Mouse (Mus musculus) kidney, embryonic 15.5 days (tissue): ENCODE data around the gene Triap1. TPM values are rescaled to one million over a fixed set of nuclear protein-coding genes. Genes with fewer than 3 reads are reported as not detected.
A peak's percentile ranks its signal among the peaks of the same experiment; 100 is the strongest.

Experiments used
- ATAC-seq: fragments of 200-750 bp; cut with Nextera tagmentation; replicated peaks from 2 replicates; pipeline ENCODE4 v1.8.0; 2017; ENCODE audit warnings: moderate TSS enrichment; ENCODE audit not compliant: low FRiP score
- H3K27ac ChIP-seq: fragments of 300-500 bp; sonication (generic); 2 replicates; pipeline ENCODE4 v1.5.1; 2015; ENCODE audit warnings: mild to moderate bottlenecking, inconsistent platforms
- H3K27me3 ChIP-seq: fragments of 300-500 bp; sonication (generic); 2 replicates; pipeline ENCODE4 v1.6.1; 2015; ENCODE audit warnings: inconsistent platforms
- H3K36me3 ChIP-seq: fragments of 300-500 bp; sonication (generic); 2 replicates; pipeline ENCODE4 v1.6.1; 2015; ENCODE audit warnings: inconsistent platforms
- H3K4me1 ChIP-seq: fragments of 300-500 bp; sonication (generic); 2 replicates; pipeline ENCODE4 v1.6.1; 2015; ENCODE audit warnings: inconsistent platforms
- H3K4me2 ChIP-seq: fragments of 300-500 bp; sonication (generic); 2 replicates; pipeline ENCODE4 v1.6.1; 2015; ENCODE audit warnings: moderate library complexity, mild to moderate bottlenecking, inconsistent platforms
- H3K4me3 ChIP-seq: fragments of 300-500 bp; sonication (generic); replicated peaks from 2 replicates; pipeline ENCODE4 v1.5.1; 2015; ENCODE audit warnings: mild to moderate bottlenecking, inconsistent platforms
- H3K9ac ChIP-seq: fragments of 300-500 bp; sonication (generic); 2 replicates; pipeline ENCODE4 v1.6.1; 2015; ENCODE audit warnings: mild to moderate bottlenecking, inconsistent platforms
- H3K9me3 ChIP-seq: fragments of 300-500 bp; sonication (generic); replicated peaks from 2 replicates; pipeline ENCODE4 v1.6.1; 2016; ENCODE audit warnings: inconsistent platforms
- WGBS: fragments of 180-500 bp; shearing (Covaris S2); methylation state at CpG from one replicate; pipeline ENCODE4 v1.1.7; 2015; ENCODE audit warnings: mixed read lengths; 5-methylcytosine and 5-hydroxymethylcytosine counted together
- polyA plus RNA-seq: library from polyadenylated mRNA; unstranded; fragments of >200 nt; fragmentation: Nextera tagmentation; extraction: Ambion mirVana; gene quantifications from 2 replicates; pipeline ENCODE4 v1.2.1, GENCODE M21; 2015

Gene Triap1
- polyA plus RNA-seq, 1 experiment from 2014 or later, result 56.2 TPM

GRCm38 (mm10) chr5:115316968-115317644 is 23.9 kb upstream of the Triap1 start:
- ATAC-seq, result no peak
- H3K9me3 ChIP-seq, result no peaks in the 10 kb centered on the region
- 0 out of 2 replicates have a peak overlapping the region, but pooled peaks have one; percentile 3 for H3K9ac ChIP-seq
- peak overlapping the region; percentile 78 for H3K27ac ChIP-seq
- H3K36me3 ChIP-seq, result no peaks in the 10 kb centered on the region
- peak overlapping the region; percentile 37 for H3K4me2 ChIP-seq
- no peak overlapping the region for H3K4me3 ChIP-seq
- H3K4me1 ChIP-seq, result peaks cover 47% of the 10 kb centered on the region
- WGBS, result 11% methylated on average over 14 of the region's 14 CpGs
- H3K27me3 ChIP-seq, result no peaks in the 10 kb centered on the region

- Histone ChIP-seq H3K36me3 (no peaks in the 10 kb centered on the region), H3K9ac (no peak overlapping the region; the same call in 1 of the 2 replicates), H3K27ac (peak overlapping the region; percentile 78), H3K27me3 (no peaks in the 10 kb centered on the region), H3K9me3 (no peaks in the 10 kb centered on the region), H3K4me1 (peaks cover 43% of the 10 kb centered on the region), H3K4me3 (0 out of 2 replicates have a peak overlapping the region, but pooled peaks have one; percentile 6), H3K4me2 (peak overlapping the region; percentile 37)
- WGBS, result 7% methylated on average over 10 of the region's 10 CpGs
- ATAC-seq, result no peak; the same call in 1 of the 2 replicates
Measured at GRCm38 (mm10) chr5:115317645-115318328, 23.2 kb upstream of the Triap1 start.

GRCm38 (mm10) chr5:115319004-115319940 is 21.8 kb upstream of the Triap1 start:
- no peaks in the 10 kb centered on the region for H3K9me3 ChIP-seq
- peak overlapping the region; percentile 82 for H3K4me2 ChIP-seq
- peak; percentile 85 for ATAC-seq
- peak overlapping the region; percentile 92 for H3K27ac ChIP-seq
- H3K9ac ChIP-seq, result peak overlapping the region; percentile 48
- no peaks in the 10 kb centered on the region for H3K27me3 ChIP-seq
- H3K4me1 ChIP-seq, result peaks cover 35% of the 10 kb centered on the region
- WGBS, result under 1% methylated on average over 22 of the region's 22 CpGs
- peak overlapping the region; percentile 45 for H3K4me3 ChIP-seq
- no peaks in the 10 kb centered on the region for H3K36me3 ChIP-seq

- H3K27me3 ChIP-seq, result no peaks in the 10 kb centered on the region
- ATAC-seq, result peak; percentile 68
- H3K9ac ChIP-seq, result peak overlapping the region; percentile 98
- H3K4me3 ChIP-seq, result peak overlapping the region; percentile 96
- WGBS, result 25% methylated on average over 11 of the region's 11 CpGs
- peak overlapping the region; percentile 81 for H3K4me2 ChIP-seq
- peaks cover 29% of the 10 kb centered on the region for H3K4me1 ChIP-seq
- H3K27ac ChIP-seq, result peak overlapping the region; percentile 94
- H3K9me3 ChIP-seq, result no peaks in the 10 kb centered on the region
- H3K36me3 ChIP-seq, result peaks cover 18% of the 10 kb centered on the region
Measured at GRCm38 (mm10) chr5:115326256-115326831, 14.7 kb upstream of the Triap1 start.

GRCm38 (mm10) chr5:115326875-115327609 is 14.0 kb upstream of the Triap1 start, which contains the start of gene Srsf9:
TSS of gene Srsf9 (plus strand) at chr5:115327177.
- peaks cover 29% of the 10 kb centered on the region for H3K4me1 ChIP-seq
- H3K9ac ChIP-seq, result peak within 1 kb of the TSS; percentile 98
- H3K27me3 ChIP-seq, result no peaks in the 10 kb centered on the region
- H3K36me3 ChIP-seq, result peaks cover 25% of the 10 kb centered on the region
- WGBS, result under 1% methylated on average over 92 of the region's 97 CpGs
- peak within 1 kb of the TSS; percentile 96 for H3K4me3 ChIP-seq
- H3K4me2 ChIP-seq, result peak within 1 kb of the TSS; percentile 81
- ATAC-seq, result peak; percentile 93
- peak within 1 kb of the TSS; percentile 94 for H3K27ac ChIP-seq
- no peaks in the 10 kb centered on the region for H3K9me3 ChIP-seq

GRCm38 (mm10) chr5:115327610-115328548 is 13.1 kb upstream of the Triap1 start:
- Histone ChIP-seq H3K9ac (peak overlapping the region; percentile 98), H3K27me3 (no peaks in the 10 kb centered on the region), H3K27ac (peak overlapping the region; percentile 94), H3K9me3 (no peaks in the 10 kb centered on the region), H3K4me3 (peak overlapping the region; percentile 96), H3K4me2 (peak overlapping the region; percentile 81), H3K4me1 (peaks cover 29% of the 10 kb centered on the region), H3K36me3 (peaks cover 34% of the 10 kb centered on the region)
- ATAC-seq, result peak; percentile 20; the same call in 1 of the 2 replicates
- WGBS, result under 1% methylated on average over 53 of the region's 55 CpGs

- H3K4me1 ChIP-seq, result peaks cover 25% of the 10 kb centered on the region
- no peak overlapping the region for H3K27ac ChIP-seq
- no peaks in the 10 kb centered on the region for H3K27me3 ChIP-seq
- no peak overlapping the region for H3K4me2 ChIP-seq
- no peak for ATAC-seq
- 85% methylated on average over 9 of the region's 9 CpGs for WGBS
- no peak overlapping the region for H3K9ac ChIP-seq
- no peak overlapping the region for H3K4me3 ChIP-seq
- H3K9me3 ChIP-seq, result no peaks in the 10 kb centered on the region
- H3K36me3 ChIP-seq, result peaks cover 64% of the 10 kb centered on the region
Measured at GRCm38 (mm10) chr5:115330955-115331354, 10.1 kb upstream of the Triap1 start.

GRCm38 (mm10) chr5:115333626-115334025 is 7.4 kb upstream of the Triap1 start:
- 80% methylated on average over 3 of the region's 3 CpGs for WGBS
- Histone ChIP-seq H3K4me2 (no peak overlapping the region), H3K4me3 (no peak overlapping the region), H3K4me1 (peaks cover 14% of the 10 kb centered on the region), H3K9me3 (no peaks in the 10 kb centered on the region), H3K27ac (no peak overlapping the region), H3K27me3 (no peaks in the 10 kb centered on the region), H3K9ac (no peak overlapping the region), H3K36me3 (peaks cover 79% of the 10 kb centered on the region)
- no peak; the same call in 1 of the 2 replicates for ATAC-seq

GRCm38 (mm10) chr5:115340007-115340406 is 1.0 kb upstream of the Triap1 start:
- H3K27me3 ChIP-seq, result no peaks in the 10 kb centered on the region
- H3K9me3 ChIP-seq, result no peaks in the 10 kb centered on the region
- H3K4me2 ChIP-seq, result peak overlapping the region; percentile 68
- peaks cover 21% of the 10 kb centered on the region for H3K4me1 ChIP-seq
- H3K36me3 ChIP-seq, result peaks cover 52% of the 10 kb centered on the region
- ATAC-seq, result no peak
- H3K27ac ChIP-seq, result no peak overlapping the region
- peak overlapping the region; percentile 81 for H3K9ac ChIP-seq
- peak overlapping the region; percentile 76 for H3K4me3 ChIP-seq
- 19% methylated on average over 7 of the region's 7 CpGs for WGBS
